Mouse (Mus musculus) stomach, postnatal 0 days (tissue): Measurements from ENCODE around the gene Tprn. TPM values are rescaled to one million over a fixed set of nuclear protein-coding genes. Genes with fewer than 3 reads are reported as not detected.

ENCODE experiments used
- ATAC-seq: fragments of 200-750 bp; cut with Nextera tagmentation; 2 replicates; pipeline ENCODE4 v1.8.0; 2017; ENCODE audit not compliant: low FRiP score, low TSS enrichment
- DNase-seq: peaks from one replicate; pipeline ENCODE4 v3.0.0-alpha.2; 2016; ENCODE audit warnings: low spot score
- H3K27ac ChIP-seq: fragments of 300-500 bp; sonication (generic); replicated peaks from 2 replicates; pipeline ENCODE4 v1.5.1; 2014; ENCODE audit warnings: mild to moderate bottlenecking, control low read depth
- H3K27me3 ChIP-seq: fragments of 300-500 bp; sonication (generic); 2 replicates; pipeline ENCODE4 v1.6.1; 2014; ENCODE audit warnings: low read length; ENCODE audit not compliant: control insufficient read depth, insufficient read depth
- H3K36me3 ChIP-seq: fragments of 300-500 bp; sonication (generic); 2 replicates; pipeline ENCODE4 v1.6.1; 2014; ENCODE audit warnings: low read length, mixed read lengths; ENCODE audit not compliant: control insufficient read depth, insufficient read depth
- H3K4me1 ChIP-seq: fragments of 300-500 bp; sonication (generic); replicated peaks from 2 replicates; pipeline ENCODE4 v1.6.1; 2014; ENCODE audit warnings: antibody characterized with exemption; ENCODE audit not compliant: control insufficient read depth, insufficient read depth
- H3K4me2 ChIP-seq: fragments of 300-500 bp; sonication (generic); replicated peaks from 2 replicates; pipeline ENCODE4 v1.6.1; 2014; ENCODE audit warnings: low read depth, mild to moderate bottlenecking, control low read depth, moderate library complexity
- H3K4me3 ChIP-seq: fragments of 300-500 bp; sonication (generic); 2 replicates; pipeline ENCODE4 v1.5.1; 2014; ENCODE audit warnings: low read depth, low read length, control low read depth
- H3K9ac ChIP-seq: fragments of 300-500 bp; sonication (generic); 2 replicates; pipeline ENCODE4 v1.6.1; 2014; ENCODE audit warnings: mild to moderate bottlenecking, low read length, control low read depth, mixed read lengths
- H3K9me3 ChIP-seq: fragments of 300-500 bp; sonication (generic); 2 replicates; pipeline ENCODE4 v1.6.1; 2016; ENCODE audit warnings: low read length; ENCODE audit not compliant: control insufficient read depth
- CTCF ChIP-seq: IDR thresholded peaks from 2 replicates; pipeline ENCODE4 v1.5.1; 2016; ENCODE audit warnings: antibody characterized with exemption, low read depth, mild to moderate bottlenecking, moderate library complexity
- EP300 ChIP-seq: optimal IDR thresholded peaks from 2 replicates; pipeline ENCODE3; 2016; ENCODE audit warnings: antibody characterized with exemption
- WGBS: fragments of 180-500 bp; shearing (Covaris S2); extraction: QIAGEN DNeasy Blood & Tissue Kit; methylation state at CpG from one replicate; pipeline ENCODE4 v1.1.7; 2014; 5-methylcytosine and 5-hydroxymethylcytosine counted together
- polyA plus RNA-seq: library from polyadenylated mRNA; unstranded; fragments of >200 nt; fragmentation: Nextera tagmentation; extraction: Ambion mirVana; gene quantifications from 2 replicates; pipeline ENCODE4 v1.2.1, GENCODE M21; 2015

Tprn gene
- 17.4 and 20.3 TPM in 2 replicates for polyA plus RNA-seq

GRCm38 (mm10) chr2:25262291-25262767 is at the start of gene Tprn:
Gene Tprn (plus strand): TSS chr2:25262618.
- DNase-seq, result peak; percentile 97
- no peaks in the 10 kb centered on the region for H3K9me3 ChIP-seq
- peaks cover 6% of the 10 kb centered on the region; the same call in 1 of the 2 replicates for H3K4me1 ChIP-seq

GRCm38 (mm10) chr2:25213266-25213865 is 49.1 kb upstream of the Tprn start:
- no peaks in the 10 kb centered on the region for H3K36me3 ChIP-seq
- H3K4me1 ChIP-seq, result 0 out of 2 replicates have a peak, but pooled peaks cover 2% of the 10 kb centered on the region
- 62% methylated on average over 23 of the region's 23 CpGs for WGBS
- H3K4me3 ChIP-seq, result no peak overlapping the region
- no peaks in the 10 kb centered on the region for H3K27me3 ChIP-seq
- no peak overlapping the region for H3K4me2 ChIP-seq
- ATAC-seq, result no peak
- TF ChIP-seq CTCF (no peak), EP300 (no peak)
- no peak for DNase-seq
- no peak overlapping the region for H3K9ac ChIP-seq
- no peaks in the 10 kb centered on the region for H3K9me3 ChIP-seq
- no peak overlapping the region for H3K27ac ChIP-seq

More at GRCm38 (mm10) chr2:25262291-25262767, at the start of gene Tprn:
- TF ChIP-seq CTCF, result 0 out of 2 replicates have a peak, but pooled peaks have one; percentile 9
- TF ChIP-seq EP300, result peak; percentile 61
- Histone ChIP-seq H3K27me3 (no peaks in the 10 kb centered on the region), H3K36me3 (no peaks in the 10 kb centered on the region), H3K4me2 (peak within 1 kb of the TSS; percentile 98), H3K9ac (peak within 1 kb of the TSS; percentile 83), H3K27ac (peak within 1 kb of the TSS; percentile 92), H3K4me3 (peak within 1 kb of the TSS; percentile 84)
- ATAC-seq, result peak; percentile 94
- WGBS, result under 1% methylated on average over 33 of the region's 39 CpGs

- H3K36me3 ChIP-seq, result no peaks in the 10 kb centered on the region
- DNase-seq (no peak), ATAC-seq (no peak)
Observed at GRCm38 (mm10) chr2:25214444-25214843, 48.0 kb upstream of the Tprn start, which contains the start of gene Stpg3. Gene Stpg3 (minus strand): TSS chr2:25214637.

GRCm38 (mm10) chr2:25217666-25218065 is 44.8 kb upstream of the Tprn start:
- DNase-seq (no peak), ATAC-seq (no peak)
- no peak overlapping the region for H3K9ac ChIP-seq
- H3K36me3 ChIP-seq, result no peaks in the 10 kb centered on the region
- H3K4me3 ChIP-seq, result no peak overlapping the region
- no peaks in the 10 kb centered on the region for H3K9me3 ChIP-seq
- H3K4me1 ChIP-seq, result no peaks in the 10 kb centered on the region
- H3K27ac ChIP-seq, result no peak overlapping the region
- no peak overlapping the region for H3K4me2 ChIP-seq
- TF ChIP-seq EP300, result no peak
- WGBS, result 53% methylated on average over 2 of the region's 2 CpGs
- H3K27me3 ChIP-seq, result no peaks in the 10 kb centered on the region

More at GRCm38 (mm10) chr2:25214444-25214843, 48.0 kb upstream of the Tprn start, which contains the start of gene Stpg3:
- Histone ChIP-seq H3K9me3 (no peaks in the 10 kb centered on the region), H3K27me3 (no peaks in the 10 kb centered on the region), H3K9ac (no peak within 1 kb of the TSS), H3K4me2 (no peak within 1 kb of the TSS), H3K27ac (no peak within 1 kb of the TSS), H3K4me1 (0 out of 2 replicates have a peak, but pooled peaks cover 2% of the 10 kb centered on the region), H3K4me3 (no peak within 1 kb of the TSS)
- WGBS, result 70% methylated on average over 3 of the region's 3 CpGs
- TF ChIP-seq CTCF (no peak), EP300 (no peak)

GRCm38 (mm10) chr2:25218445-25218844 is 44.0 kb upstream of the Tprn start, which contains the start of gene Fam166a:
Gene Fam166a (plus strand): TSS chr2:25218745.
- Histone ChIP-seq H3K9ac (no peak within 1 kb of the TSS), H3K27ac (no peak within 1 kb of the TSS), H3K27me3 (no peaks in the 10 kb centered on the region), H3K9me3 (no peaks in the 10 kb centered on the region), H3K36me3 (no peaks in the 10 kb centered on the region), H3K4me2 (no peak within 1 kb of the TSS), H3K4me3 (no peak within 1 kb of the TSS), H3K4me1 (no peaks in the 10 kb centered on the region)
- TF ChIP-seq CTCF (no peak), EP300 (no peak)
- DNase-seq, result no peak
- ATAC-seq, result no peak

- TF ChIP-seq CTCF (no peak), EP300 (no peak)
- H3K4me2 ChIP-seq, result no peak overlapping the region
- H3K4me3 ChIP-seq, result no peak overlapping the region
- ATAC-seq (no peak), DNase-seq (no peak)
- no peaks in the 10 kb centered on the region for H3K27me3 ChIP-seq
- H3K36me3 ChIP-seq, result no peaks in the 10 kb centered on the region
- H3K4me1 ChIP-seq, result no peaks in the 10 kb centered on the region
- no peaks in the 10 kb centered on the region for H3K9me3 ChIP-seq
- H3K27ac ChIP-seq, result no peak overlapping the region
- no peak overlapping the region for H3K9ac ChIP-seq
- WGBS, result 69% methylated on average over 5 of the region's 5 CpGs
Observed at GRCm38 (mm10) chr2:25221331-25221772, 41.1 kb upstream of the Tprn start.
